Mouse (Mus musculus): ENCODE measurements around the gene Tbc1d2b.

GRCm38 (mm10) chr9:90253181-90253580 lies 17.4 kb downstream of the Tbc1d2b start:
- no peak for TF ChIP-seq CTCF (IDR thresholded peaks at IDR 0.05; ENCODE audit: insufficient read depth, low read length)
- no peak for TF ChIP-seq POLR2A (IDR thresholded peaks at IDR 0.05; ENCODE audit: borderline replicate concordance, extremely low read depth, low read depth, low read length)

Measured in lung, adult 2 months (tissue).